Mouse (Mus musculus) spleen, adult 2 months (tissue): Measurements from ENCODE around the gene Iqgap2. TPM values are rescaled to one million over a fixed set of nuclear protein-coding genes. Genes with fewer than 3 reads are reported as not detected.
A peak's percentile ranks its signal among the peaks of the same experiment; 100 is the strongest.

ENCODE experiments used
- DNase-seq, 2 experiments: peaks; one replicate each; pipeline versions ENCODE4 v3.0.0 to v3.0.0-alpha.2; 2012 to 2021; ENCODE audit warnings: low spot score in 2 of 2, low read depth in 1 of 2
- H3K27ac ChIP-seq: fragments of 200-500 bp; 2 replicates; pipeline ENCODE4 v1.5.1; 2012; ENCODE audit warnings: low read length, inconsistent platforms; ENCODE audit not compliant: insufficient read depth
- H3K27me3 ChIP-seq: fragments of 200-500 bp; 2 replicates; pipeline ENCODE4 v1.6.1; 2012; ENCODE audit warnings: mild to moderate bottlenecking, moderate library complexity, low read length, inconsistent platforms; ENCODE audit not compliant: control insufficient read depth, insufficient read depth
- H3K36me3 ChIP-seq: fragments of 200-500 bp; 2 replicates; pipeline ENCODE4 v1.6.1; 2012; ENCODE audit warnings: mild to moderate bottlenecking, low read length, inconsistent platforms; ENCODE audit not compliant: control insufficient read depth, insufficient read depth
- H3K4me1 ChIP-seq: fragments of 200-500 bp; 2 replicates; pipeline ENCODE4 v1.6.1; 2011; ENCODE audit warnings: inconsistent platforms; ENCODE audit not compliant: control insufficient read depth, insufficient read depth, insufficient read length
- H3K4me3 ChIP-seq: fragments of 200-500 bp; 2 replicates; pipeline ENCODE4 v1.5.1; 2011; ENCODE audit warnings: mild to moderate bottlenecking, inconsistent platforms; ENCODE audit not compliant: insufficient read depth, insufficient read length; ENCODE audit errors: extremely low read depth
- CTCF ChIP-seq: fragments of 200-500 bp; IDR thresholded peaks from 2 replicates; pipeline ENCODE4 v1.5.1; 2011; ENCODE audit warnings: mild to moderate bottlenecking, inconsistent platforms; ENCODE audit not compliant: insufficient read depth, insufficient read length, insufficient replicate concordance; ENCODE audit errors: extremely low read depth
- POLR2A ChIP-seq: fragments of 200-500 bp; IDR thresholded peaks from 2 replicates; pipeline ENCODE4 v1.6.1; 2011; ENCODE audit warnings: low read depth, low read length, inconsistent platforms
- WGBS: fragments of 180-500 bp; shearing (Covaris S2); methylation state at CpG from one replicate; pipeline ENCODE4 v1.1.7; 2018; 5-methylcytosine and 5-hydroxymethylcytosine counted together
- polyA plus RNA-seq: library from polyadenylated mRNA; depleted of rRNA; stranded (reverse); fragments of >200 nt; gene quantifications from 2 replicates; pipeline ENCODE4 v1.2.3, GENCODE M21; 2012

Iqgap2 gene
- polyA plus RNA-seq, 1 experiment: 2.1 TPM

DNA sequence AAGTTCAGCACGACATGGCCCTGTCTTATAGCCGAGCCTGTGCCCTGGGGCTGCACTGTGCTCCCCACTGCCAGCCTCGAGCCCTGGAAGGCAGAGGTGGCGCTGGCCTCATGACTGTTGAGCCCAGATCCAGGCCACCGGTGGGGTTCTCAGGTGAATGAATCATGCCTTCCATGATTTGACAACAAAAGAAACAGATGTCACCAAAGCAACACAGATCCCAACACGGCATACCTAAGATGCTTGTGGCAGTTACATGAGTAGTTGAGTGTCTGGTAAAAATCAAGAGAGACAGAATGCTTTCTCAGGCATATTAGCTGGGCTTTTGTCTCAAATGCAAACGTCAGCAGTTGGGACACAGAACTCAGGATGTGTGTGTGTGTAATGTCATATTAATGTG, 248.0 kb downstream of the Iqgap2 start:
- DNase-seq: no peak
- Histone ChIP-seq H3K4me1 (no peaks in the 10 kb centered on the region), H3K36me3 (no peaks in the 10 kb centered on the region), H3K27ac (no peak overlapping the region), H3K27me3 (no peaks in the 10 kb centered on the region), H3K4me3 (no peak overlapping the region)
- TF ChIP-seq CTCF: no peak
- no peak for TF ChIP-seq POLR2A
- WGBS: 88% methylated on average over 7 of the region's 7 CpGs

GRCm38 (mm10) chr13:95641061-95641986, 250.4 kb downstream of the Iqgap2 start:
- no peak overlapping the region for H3K4me3 ChIP-seq
- no peak for DNase-seq
- no peaks in the 10 kb centered on the region for H3K36me3 ChIP-seq
- H3K4me1 ChIP-seq: no peaks in the 10 kb centered on the region
- WGBS: 93% methylated on average over 17 of the region's 17 CpGs
- no peak overlapping the region for H3K27ac ChIP-seq
- no peaks in the 10 kb centered on the region for H3K27me3 ChIP-seq
- TF ChIP-seq POLR2A: no peak
- TF ChIP-seq CTCF: no peak

DNA sequence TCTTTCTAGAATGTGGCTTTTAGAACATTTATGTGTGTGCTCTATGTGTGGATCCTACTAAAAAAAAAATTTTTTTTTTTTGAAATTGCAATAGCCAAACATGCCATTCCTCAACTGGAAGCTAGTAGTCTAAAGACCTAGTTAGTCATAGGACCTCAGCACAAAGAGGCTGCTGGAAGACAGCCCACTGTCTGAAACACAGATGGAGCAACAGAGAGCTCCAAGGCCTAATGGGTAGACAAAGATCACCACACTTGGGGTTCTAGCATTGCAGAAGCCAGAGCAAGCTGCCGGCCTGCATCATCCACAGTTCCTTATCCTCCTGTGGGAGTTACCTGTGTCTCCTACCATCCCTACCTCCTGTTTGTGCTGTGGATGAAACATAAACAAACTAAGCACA, 251.3 kb downstream of the Iqgap2 start:
- no peaks in the 10 kb centered on the region for H3K27me3 ChIP-seq
- DNase-seq: no peak
- WGBS: 100% methylated on average over 1 of the region's 1 CpGs
- H3K27ac ChIP-seq: no peak overlapping the region
- H3K4me3 ChIP-seq: no peak overlapping the region
- no peaks in the 10 kb centered on the region for H3K36me3 ChIP-seq
- TF ChIP-seq POLR2A: no peak
- TF ChIP-seq CTCF: no peak
- no peaks in the 10 kb centered on the region for H3K4me1 ChIP-seq

GRCm38 (mm10) chr13:95639336-95640116, 252.2 kb downstream of the Iqgap2 start:
- Histone ChIP-seq H3K4me3 (no peak overlapping the region), H3K36me3 (no peaks in the 10 kb centered on the region), H3K27ac (no peak overlapping the region)

DNA sequence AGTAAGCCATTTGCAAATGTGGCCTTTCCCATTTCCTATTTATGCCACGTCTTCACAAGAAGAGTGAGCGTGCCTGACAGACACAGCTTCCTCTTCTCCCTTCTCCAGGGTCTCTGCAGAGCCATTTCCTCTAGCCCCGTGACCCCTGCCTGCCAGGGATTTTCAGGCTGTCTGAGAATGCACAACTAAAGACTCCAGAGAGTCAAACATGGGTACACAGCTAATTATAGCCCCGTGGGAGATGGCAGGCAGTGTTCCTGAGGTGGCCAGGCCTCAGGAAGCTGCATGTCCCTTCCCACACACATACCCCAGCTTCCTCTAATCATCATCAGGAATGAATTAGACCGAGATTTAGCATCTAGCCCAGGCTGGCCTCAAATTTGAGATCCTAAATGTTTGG, 252.8 kb downstream of the Iqgap2 start:
- Histone ChIP-seq H3K27me3 (no peaks in the 10 kb centered on the region), H3K4me3 (no peak overlapping the region), H3K36me3 (no peaks in the 10 kb centered on the region), H3K27ac (peak overlapping the region; percentile 1; the same call in 1 of the 2 replicates), H3K4me1 (no peaks in the 10 kb centered on the region)
- DNase-seq: no peak
- WGBS: 69% methylated on average over 5 of the region's 5 CpGs
- TF ChIP-seq CTCF (no peak), POLR2A (no peak)

More at GRCm38 (mm10) chr13:95639336-95640116, 252.2 kb downstream of the Iqgap2 start:
- no peak for DNase-seq
- TF ChIP-seq POLR2A: no peak
- no peak for TF ChIP-seq CTCF
- 81% methylated on average over 15 of the region's 15 CpGs for WGBS
- H3K4me1 ChIP-seq: no peaks in the 10 kb centered on the region
- no peaks in the 10 kb centered on the region for H3K27me3 ChIP-seq

DNA sequence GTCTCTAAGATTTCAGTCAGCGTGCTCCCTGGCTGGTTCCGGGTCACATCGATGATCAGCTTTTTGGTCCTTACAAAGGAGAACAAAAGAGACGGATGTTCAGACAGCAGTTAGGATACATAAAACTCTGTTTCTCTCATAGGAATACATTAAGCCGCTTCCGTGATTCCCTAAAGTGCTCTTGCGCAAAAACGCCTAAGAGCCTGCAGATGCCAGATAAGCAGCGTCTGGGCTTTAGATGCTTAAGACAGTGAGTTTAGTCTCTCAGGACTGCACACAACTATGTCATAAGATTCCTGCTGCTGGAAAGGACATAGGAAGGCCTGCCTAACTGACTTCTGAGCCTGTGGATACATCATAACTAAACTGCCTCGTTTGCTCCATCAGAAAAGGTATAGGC, 254.0 kb downstream of the Iqgap2 start:
- Histone ChIP-seq H3K4me3 (no peak overlapping the region), H3K36me3 (no peaks in the 10 kb centered on the region; the same call in 1 of the 2 replicates), H3K27ac (no peak overlapping the region), H3K27me3 (no peaks in the 10 kb centered on the region), H3K4me1 (no peaks in the 10 kb centered on the region)
- DNase-seq: no peak
- 92% methylated on average over 10 of the region's 10 CpGs for WGBS
- no peak for TF ChIP-seq CTCF
- TF ChIP-seq POLR2A: no peak
